Mouse (Mus musculus) left cerebral cortex, adult 2 months (tissue): ENCODE measurements around the gene Umod. TPM values are rescaled to one million over a fixed set of nuclear protein-coding genes. Genes with fewer than 3 reads are reported as not detected.

Source experiments
- DNase-seq, 2 experiments: peaks; one replicate each; pipeline ENCODE4 v3.0.0; 2021 to 2022; ENCODE audit warnings: low spot score in 2 of 2, mixed read lengths in 1 of 2; ENCODE audit errors: extremely low spot score in 1 of 2
- H3K27ac ChIP-seq: fragments of 200-600 bp; 2 replicates; pipeline ENCODE4 v1.8.1; 2022
- H3K4me3 ChIP-seq: fragments of 200-600 bp; 2 replicates; pipeline ENCODE4 v1.8.1; 2022
- CTCF ChIP-seq: fragments of 200-600 bp; IDR thresholded peaks from 2 replicates; pipeline ENCODE4 v1.8.1; 2022; ENCODE audit warnings: antibody characterized with exemption, mild to moderate bottlenecking, moderate library complexity
- intact Hi-C: fragments of 180-260 bp; cut with DNase I; formaldehyde crosslinking; loops from one replicate; pipeline ENCODE4 v1.15.1; 2025
- total RNA-seq, 2 experiments: library from RNA; stranded (reverse); gene quantifications; 2 replicates each; pipeline ENCODE4 v1.2.3; 2021

The Umod gene
- total RNA-seq, 2 experiments from 2014 or later, result not detected

- peak; percentile 40 to 46 for DNase-seq
- Histone ChIP-seq H3K4me3 (no peak overlapping the region), H3K27ac (no peak overlapping the region)
- intact Hi-C loops, result loop anchor here (1.0 to 10.0 kb wide), 3 partner anchors 63 to 504 kb away; partner anchors contain the start of gene Gpr139
- TF ChIP-seq CTCF, result peak; percentile 78
Observed at GRCm38 (mm10) chr7:119515492-119516271, 36.6 kb upstream of the Umod start.

GRCm38 (mm10) chr7:119513056-119513455 lies 34.0 kb upstream of the Umod start:
- peak; percentile 47 to 54 for DNase-seq
- TF ChIP-seq CTCF, result peak; percentile 78
- Histone ChIP-seq H3K27ac (no peak overlapping the region), H3K4me3 (no peak overlapping the region)
- intact Hi-C loops, result loop anchor here (10.0 kb wide), 1 partner anchor 328 kb away; the partner anchor contains the start of gene Gpr139

GRCm38 (mm10) chr7:119511143-119511542 lies 32.1 kb upstream of the Umod start:
- TF ChIP-seq CTCF, result no peak
- intact Hi-C loops, result loop anchor here (10.0 kb wide), 1 partner anchor 326 kb away; the partner anchor contains the start of gene Gpr139
- H3K4me3 ChIP-seq, result no peak overlapping the region

GRCm38 (mm10) chr7:119490041-119490780 lies 11.1 kb upstream of the Umod start:
- TF ChIP-seq CTCF, result no peak
- H3K4me3 ChIP-seq, result no peak overlapping the region
- DNase-seq, result no peak
- H3K27ac ChIP-seq, result no peak overlapping the region
- intact Hi-C loops, result loop anchor here (10.0 kb wide), 1 partner anchor 725 kb away; no protein-coding TSS in a partner anchor

More at GRCm38 (mm10) chr7:119511143-119511542, 32.1 kb upstream of the Umod start:
- no peak overlapping the region for H3K27ac ChIP-seq
- no peak for DNase-seq

- no peak overlapping the region for H3K4me3 ChIP-seq
- DNase-seq, result peak in 1 of 2 experiments; percentile 15
- H3K27ac ChIP-seq, result no peak overlapping the region
- TF ChIP-seq CTCF, result no peak
- intact Hi-C loops, result no loop called here
Observed at GRCm38 (mm10) chr7:119486683-119487082, 7.6 kb upstream of the Umod start.

GRCm38 (mm10) chr7:119484154-119484553 lies 5.1 kb upstream of the Umod start:
- no peak for DNase-seq
- Histone ChIP-seq H3K27ac (no peak overlapping the region), H3K4me3 (no peak overlapping the region)
- no peak for TF ChIP-seq CTCF
- intact Hi-C loops, result no loop called here

- H3K4me3 ChIP-seq, result no peak overlapping the region
- intact Hi-C loops, result no loop called here
- no peak for DNase-seq
- no peak overlapping the region for H3K27ac ChIP-seq
- TF ChIP-seq CTCF, result no peak; the same call in 1 of the 2 replicates
Observed at GRCm38 (mm10) chr7:119476500-119477389, 2.3 kb downstream of the Umod start.

- intact Hi-C loops, result no loop called here
- TF ChIP-seq CTCF, result no peak
- Histone ChIP-seq H3K4me3 (no peak within 1 kb of the TSS), H3K27ac (no peak within 1 kb of the TSS)
- DNase-seq, result no peak
Observed at GRCm38 (mm10) chr7:119459185-119459584, 19.9 kb downstream of the Umod start, which contains the start of gene Gp2. Gene Gp2, minus strand, starts transcription at chr7:119459285.

GRCm38 (mm10) chr7:119454192-119454591 lies 24.9 kb downstream of the Umod start:
- intact Hi-C loops, result loop anchor here (5.0 kb wide), 1 partner anchor 63 kb away; the partner anchor contains the start of gene Acsm5
- DNase-seq, result no peak
- H3K27ac ChIP-seq, result no peak overlapping the region
- TF ChIP-seq CTCF, result no peak
- no peak overlapping the region for H3K4me3 ChIP-seq

GRCm38 (mm10) chr7:119443849-119444248 lies 35.2 kb downstream of the Umod start:
- DNase-seq, result peak in 1 of 2 experiments; percentile 13
- Histone ChIP-seq H3K27ac (no peak overlapping the region), H3K4me3 (no peak overlapping the region)
- peak; percentile 53 for TF ChIP-seq CTCF
- intact Hi-C loops, result loop anchor here (5.0 kb wide), 1 partner anchor 432 kb away; no protein-coding TSS in a partner anchor

GRCm38 (mm10) chr7:119441938-119442337 lies 37.1 kb downstream of the Umod start:
- Histone ChIP-seq H3K27ac (no peak overlapping the region), H3K4me3 (no peak overlapping the region)
- no peak for TF ChIP-seq CTCF
- DNase-seq, result no peak
- intact Hi-C loops, result loop anchor here (5.0 kb wide), 1 partner anchor 430 kb away; no protein-coding TSS in a partner anchor
